In the genomic region with DNA sequence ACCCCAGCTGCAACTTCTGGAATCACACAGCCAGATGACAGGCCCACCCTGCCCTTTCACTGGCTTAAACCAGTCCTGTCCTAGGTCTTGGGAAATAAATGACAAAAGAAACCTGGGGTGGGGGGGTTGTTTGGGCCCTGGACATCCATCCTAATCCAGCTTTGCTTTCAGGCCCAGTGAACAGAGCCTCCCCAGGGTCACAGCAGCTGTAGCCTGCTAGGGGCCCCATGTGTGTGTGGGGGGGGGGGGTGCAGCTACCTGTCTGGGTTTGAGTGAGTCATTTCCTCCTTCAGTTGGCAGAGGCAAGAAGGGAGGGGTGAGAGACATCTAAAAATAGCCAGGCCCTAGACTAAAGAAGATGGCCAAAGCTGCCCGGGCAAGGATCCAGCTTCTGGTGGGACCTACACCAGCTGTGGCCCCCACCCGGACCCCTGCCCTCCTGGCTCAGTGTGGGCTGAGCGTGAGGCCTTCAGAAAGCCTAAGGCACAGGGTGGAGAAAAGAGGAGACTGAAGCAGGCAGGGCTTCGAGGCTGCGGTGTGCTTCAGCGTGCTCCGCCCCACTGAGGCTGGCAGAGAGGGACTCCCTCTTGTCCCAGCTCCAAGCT, we compare ENCODE assay signal across 7 mouse cellular contexts. TPM values are rescaled to one million over a fixed set of nuclear protein-coding genes. Genes with fewer than 3 reads are reported as not detected.
DNase-seq lines count a peak whose midpoint lies in the region; ATAC-seq and TF ChIP-seq lines count a peak whose summit lies in the region.

No protein-coding gene starts in this region.

- peaks cover 60% of the 10 kb centered on the region for H3K4me1 ChIP-seq in neural tube, embryonic 13.5 days (replicated peaks)
- H3K4me1 ChIP-seq in bone marrow, adult 2 months (ENCODE audit: control insufficient read depth, insufficient read depth, low read length), result peaks cover 12% of the 10 kb centered on the region
- peaks cover 69% of the 10 kb centered on the region for H3K4me1 ChIP-seq in hindbrain, embryonic 10.5 days (replicated peaks)
- peaks cover 39% of the 10 kb centered on the region for H3K4me1 ChIP-seq in liver, embryonic 15.5 days (replicated peaks)
- peaks cover 44% of the 10 kb centered on the region for H3K4me1 ChIP-seq in stomach, embryonic 14.5 days (ENCODE audit: control insufficient read depth, insufficient read depth, low read length)

- H3K4me2 ChIP-seq in neural tube, embryonic 13.5 days, result no peak overlapping the region
- 0 out of 2 replicates have a peak overlapping the region, but pooled peaks have one; percentile 18 for H3K4me2 ChIP-seq in liver, embryonic 15.5 days
- H3K4me2 ChIP-seq in stomach, embryonic 14.5 days (replicated peaks; ENCODE audit: low read depth, low read length), result no peak overlapping the region

- no peaks in the 10 kb centered on the region for H3K9me3 ChIP-seq in neural tube, embryonic 13.5 days
- no peaks in the 10 kb centered on the region for H3K9me3 ChIP-seq in hindbrain, embryonic 10.5 days
- no peaks in the 10 kb centered on the region for H3K9me3 ChIP-seq in liver, embryonic 15.5 days (replicated peaks)
- H3K9me3 ChIP-seq in stomach, embryonic 14.5 days (ENCODE audit: control insufficient read depth, low read depth, low read length), result no peaks in the 10 kb centered on the region

- no peaks in the 10 kb centered on the region for H3K27me3 ChIP-seq in neural tube, embryonic 13.5 days
- H3K27me3 ChIP-seq in hindbrain, embryonic 10.5 days (ENCODE audit: insufficient read depth, poor library complexity, severe bottlenecking), result peaks cover 12% of the 10 kb centered on the region; the same call in 1 of the 2 replicates
- peaks cover 46% of the 10 kb centered on the region for H3K27me3 ChIP-seq in liver, embryonic 15.5 days
- no peaks in the 10 kb centered on the region for H3K27me3 ChIP-seq in stomach, embryonic 14.5 days (ENCODE audit: control insufficient read depth, insufficient read depth, low read length)

- H3K9ac ChIP-seq in neural tube, embryonic 13.5 days, result peak overlapping the region; percentile 27; the same call in 1 of the 2 replicates
- no peak overlapping the region for H3K9ac ChIP-seq in liver, embryonic 15.5 days
- H3K9ac ChIP-seq in stomach, embryonic 14.5 days (replicated peaks; ENCODE audit: low read depth, low read length), result no peak overlapping the region

- 45% methylated on average over 7 of the region's 7 CpGs for WGBS in neural tube, embryonic 13.5 days
- 6% methylated on average over 7 of the region's 7 CpGs for WGBS in bone marrow, adult 2 months
- 47% methylated on average over 7 of the region's 7 CpGs for WGBS in hindbrain, embryonic 10.5 days
- 19% methylated on average over 7 of the region's 7 CpGs for WGBS in liver, embryonic 15.5 days (ENCODE audit: insufficient replicate concordance)
- WGBS in stomach, embryonic 14.5 days, result 22% methylated on average over 7 of the region's 7 CpGs

- no peak overlapping the region for H3K4me3 ChIP-seq in neural tube, embryonic 13.5 days
- no peak overlapping the region for H3K4me3 ChIP-seq in bone marrow, adult 2 months (replicated peaks; ENCODE audit: control insufficient read depth, low read depth, low read length)
- no peak overlapping the region for H3K4me3 ChIP-seq in hindbrain, embryonic 10.5 days
- H3K4me3 ChIP-seq in liver, embryonic 15.5 days (replicated peaks), result no peak overlapping the region
- H3K4me3 ChIP-seq in stomach, embryonic 14.5 days (ENCODE audit: low read depth, low read length), result no peak overlapping the region

- no peak; the same call in 1 of the 2 replicates for ATAC-seq in neural tube, embryonic 13.5 days (ENCODE audit: low read depth)
- ATAC-seq in liver, embryonic 15.5 days (ENCODE audit: insufficient read depth), result no peak; the same call in 1 of the 2 replicates
- ATAC-seq in stomach, embryonic 14.5 days (ENCODE audit: insufficient number of reproducible peaks, insufficient read depth, low FRiP score, low read depth), result peak; percentile 42; the same call in 1 of the 2 replicates

- DNase-seq in neural tube, embryonic 10.5 days (ENCODE audit: extremely low spot score, low spot score), result no peak
- DNase-seq in hindbrain, embryonic 10.5 days (ENCODE audit: low spot score), result no peak
- DNase-seq in right cerebral cortex, postnatal 4 days, result no peak

- H3K36me3 ChIP-seq in neural tube, embryonic 13.5 days, result no peaks in the 10 kb centered on the region
- no peaks in the 10 kb centered on the region for H3K36me3 ChIP-seq in hindbrain, embryonic 10.5 days
- H3K36me3 ChIP-seq in liver, embryonic 15.5 days (replicated peaks), result no peaks in the 10 kb centered on the region
- H3K36me3 ChIP-seq in stomach, embryonic 14.5 days (ENCODE audit: control insufficient read depth, insufficient read depth, low read length), result no peaks in the 10 kb centered on the region

- no peak for TF ChIP-seq CTCF in bone marrow, adult 2 months (IDR thresholded peaks at IDR 0.05; ENCODE audit: control insufficient read depth, insufficient read depth, low read length)

- 0 out of 2 replicates have a peak, but pooled peaks have one; percentile 31 for TF ChIP-seq POLR2A in bone marrow, adult 2 months (IDR thresholded peaks at IDR 0.05; ENCODE audit: borderline replicate concordance, control insufficient read depth, low read depth, low read length)

- peak overlapping the region; percentile 43 for H3K27ac ChIP-seq in neural tube, embryonic 13.5 days (replicated peaks)
- H3K27ac ChIP-seq in bone marrow, adult 2 months (ENCODE audit: control insufficient read depth, insufficient read depth, low read depth, low read length, poor library complexity), result peak overlapping the region; percentile 92
- peak overlapping the region; percentile 86 for H3K27ac ChIP-seq in hindbrain, embryonic 10.5 days
- H3K27ac ChIP-seq in liver, embryonic 15.5 days (replicated peaks), result peak overlapping the region; percentile 48; the same call in 1 of the 2 replicates
- H3K27ac ChIP-seq in stomach, embryonic 14.5 days (ENCODE audit: low read length), result peak overlapping the region; percentile 90

RNA-seq across cellular contexts. Expression of a gene that starts 28.4 kb away (rescaled TPM):
- 20.4 and 21.2 TPM in 2 replicates for polyA plus RNA-seq in neural tube, embryonic 13.5 days (2015; fragmentation: Nextera tagmentation; extraction: Ambion mirVana)
- polyA plus RNA-seq in bone marrow, adult 2 months (2011; ENCODE audit: insufficient read depth, insufficient read length, low replicate concordance, missing spikeins), result 15.4 and 20.5 TPM in 2 replicates
- polyA plus RNA-seq in hindbrain, embryonic 10.5 days (2016; fragmentation: Nextera tagmentation; extraction: Ambion mirVana), result 27.2 and 31.5 TPM in 2 replicates
- polyA plus RNA-seq in liver, embryonic 15.5 days (2015; fragmentation: Nextera tagmentation; extraction: Ambion mirVana), result 14.3 and 15.0 TPM in 2 replicates
- polyA plus RNA-seq in stomach, embryonic 14.5 days (2014; fragmentation: Nextera tagmentation; extraction: Ambion mirVana), result 26.5 and 29.8 TPM in 2 replicates

RNA-seq across cellular contexts. Expression of a gene that starts 43.8 kb away (rescaled TPM):
- polyA plus RNA-seq in neural tube, embryonic 13.5 days (2015; fragmentation: Nextera tagmentation; extraction: Ambion mirVana), result 72.8 and 78.2 TPM in 2 replicates
- 19.2 and 34.2 TPM in 2 replicates for polyA plus RNA-seq in bone marrow, adult 2 months (2011; ENCODE audit: insufficient read depth, insufficient read length, low replicate concordance, missing spikeins)
- polyA plus RNA-seq in hindbrain, embryonic 10.5 days (2016; fragmentation: Nextera tagmentation; extraction: Ambion mirVana), result 37.5 and 37.6 TPM in 2 replicates
- polyA plus RNA-seq in liver, embryonic 15.5 days (2015; fragmentation: Nextera tagmentation; extraction: Ambion mirVana), result 5.6 and 6.6 TPM in 2 replicates
- 2.5 and 3.0 TPM in 2 replicates for polyA plus RNA-seq in stomach, embryonic 14.5 days (2014; fragmentation: Nextera tagmentation; extraction: Ambion mirVana)
